ENCODE assay signal across 24 mouse cellular contexts in the genomic region with DNA sequence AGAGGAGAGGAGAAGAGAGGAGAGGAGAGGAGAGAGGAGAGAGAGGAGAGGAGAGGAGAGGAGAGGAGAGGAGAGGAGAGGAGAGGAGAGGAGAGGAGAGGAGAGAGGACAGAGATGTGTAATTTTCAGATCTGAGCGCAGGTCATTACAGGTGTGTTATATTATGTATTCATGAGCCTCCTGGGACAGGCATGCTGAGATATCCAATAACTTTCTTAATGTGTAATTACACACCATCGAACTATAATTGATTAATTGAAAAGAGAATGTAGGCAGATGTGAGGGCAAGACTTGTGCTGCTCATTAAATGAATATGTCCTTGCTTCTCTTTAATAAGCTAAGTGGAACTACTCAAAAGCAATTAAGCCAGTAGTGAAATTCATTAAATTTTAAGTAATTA.
"Had no signal": no experiment of that assay in that cellular context is flagged by ENCODE, and none has a peak within 500 bp of the region (broad histone marks: within the 10 kb centered on the region; RNA-seq: fewer than 3 reads in every experiment).

No protein-coding gene starts in this region.

- H3K9ac ChIP-seq: heart, embryonic 13.5 days; heart, embryonic 15.5 days; hindbrain, embryonic 12.5 days; hindbrain, embryonic 15.5 days; kidney, embryonic 15.5 days; limb, embryonic 13.5 days; limb, embryonic 15.5 days; liver, embryonic 12.5 days had no signal

- H3K36me3 ChIP-seq: heart, embryonic 13.5 days; heart, embryonic 15.5 days; hindbrain, embryonic 12.5 days; hindbrain, embryonic 15.5 days; kidney, embryonic 15.5 days; limb, embryonic 13.5 days; limb, embryonic 15.5 days; liver, embryonic 12.5 days had no signal

- ATAC-seq: intestine, embryonic 16.5 days; liver, embryonic 12.5 days had no signal

- H3K4me2 ChIP-seq: heart, embryonic 11.5 days; heart, embryonic 13.5 days; heart, embryonic 15.5 days; hindbrain, embryonic 12.5 days; hindbrain, embryonic 15.5 days; kidney, embryonic 15.5 days; limb, embryonic 13.5 days; limb, embryonic 15.5 days; liver, embryonic 12.5 days had no signal

- H3K9me3 ChIP-seq: heart, embryonic 13.5 days; heart, embryonic 15.5 days; hindbrain, embryonic 12.5 days; hindbrain, embryonic 15.5 days; kidney, embryonic 15.5 days; limb, embryonic 13.5 days; limb, embryonic 15.5 days; liver, embryonic 12.5 days had no signal

- H3K27me3 ChIP-seq: heart, embryonic 13.5 days; heart, embryonic 15.5 days; hindbrain, embryonic 12.5 days; hindbrain, embryonic 15.5 days; kidney, embryonic 15.5 days; limb, embryonic 13.5 days; limb, embryonic 15.5 days had no signal

- H3K4me3 ChIP-seq: heart, adult 2 months; heart, embryonic 13.5 days; heart, embryonic 15.5 days; hindbrain, embryonic 12.5 days; hindbrain, embryonic 15.5 days; kidney, embryonic 15.5 days; limb, embryonic 13.5 days; limb, embryonic 15.5 days; liver, embryonic 12.5 days had no signal

- H3K27ac ChIP-seq: heart, adult 2 months; heart, embryonic 13.5 days; heart, embryonic 15.5 days; hindbrain, embryonic 12.5 days; kidney, embryonic 15.5 days; kidney, postnatal 0 days; limb, embryonic 13.5 days; limb, embryonic 15.5 days; liver, embryonic 12.5 days had no signal

- H3K4me1 ChIP-seq: heart, embryonic 15.5 days; liver, embryonic 12.5 days had no signal

- DNase-seq: gastrocnemius, postnatal 14 days; gastrocnemius, postnatal 36 days; heart, adult 2 months; heart, postnatal 14 days; heart, postnatal 36 days; kidney, adult 11 months; kidney, adult 2 months; kidney, adult 9 months; kidney, postnatal 14 days; kidney, postnatal 36 days; layer of hippocampus, adult 9-11 months; layer of hippocampus, postnatal 36 days; left cerebral cortex, postnatal 4 days had no signal
